Mouse (Mus musculus): ENCODE data around the gene Prdm2. TPM values are rescaled to one million over a fixed set of nuclear protein-coding genes. Genes with fewer than 3 reads are reported as not detected.
A peak's percentile ranks its signal among the peaks of the same experiment; 100 is the strongest.

Gene Prdm2
- polyA plus RNA-seq, 1 experiment = 25.9 TPM

GRCm38 (mm10) chr4:143161619-143162479, 50.9 kb downstream of the Prdm2 start:
- Histone ChIP-seq H3K4me3 (ENCODE audit: insufficient read depth, low read length) (peak overlapping the region; percentile 87), H3K27ac (ENCODE audit: insufficient read depth, low read depth, low read length) (peak overlapping the region; percentile 92), H3K4me1 (ENCODE audit: control insufficient read depth, insufficient read depth, low read length) (peaks cover 29% of the 10 kb centered on the region)
- TF ChIP-seq POLR2A (IDR thresholded peaks at IDR 0.05; ENCODE audit: borderline replicate concordance, low read depth, low read length) = peak; percentile 93
- TF ChIP-seq CTCF (IDR thresholded peaks at IDR 0.05; ENCODE audit: low read depth, low read length) = no peak

GRCm38 (mm10) chr4:143160826-143161225, 52.0 kb downstream of the Prdm2 start:
- peaks cover 36% of the 10 kb centered on the region for H3K4me1 ChIP-seq (ENCODE audit: control insufficient read depth, insufficient read depth, low read length)

GRCm38 (mm10) chr4:143159336-143159735, 53.5 kb downstream of the Prdm2 start:
- peaks cover 49% of the 10 kb centered on the region for H3K4me1 ChIP-seq (ENCODE audit: control insufficient read depth, insufficient read depth, low read length)

More at GRCm38 (mm10) chr4:143160826-143161225, 52.0 kb downstream of the Prdm2 start:
- TF ChIP-seq CTCF (IDR thresholded peaks at IDR 0.05; ENCODE audit: low read depth, low read length) (no peak), POLR2A (IDR thresholded peaks at IDR 0.05; ENCODE audit: borderline replicate concordance, low read depth, low read length) (no peak)
- no peak overlapping the region; the same call in 1 of the 2 replicates for H3K27ac ChIP-seq (ENCODE audit: insufficient read depth, low read depth, low read length)
- H3K4me3 ChIP-seq (ENCODE audit: insufficient read depth, low read length) = peak overlapping the region; percentile 87

GRCm38 (mm10) chr4:143155871-143156270, 56.9 kb downstream of the Prdm2 start:
- TF ChIP-seq POLR2A (IDR thresholded peaks at IDR 0.05; ENCODE audit: borderline replicate concordance, low read depth, low read length) = no peak
- no peak for TF ChIP-seq CTCF (IDR thresholded peaks at IDR 0.05; ENCODE audit: low read depth, low read length)
- Histone ChIP-seq H3K4me3 (ENCODE audit: insufficient read depth, low read length) (no peak overlapping the region), H3K4me1 (ENCODE audit: control insufficient read depth, insufficient read depth, low read length) (peaks cover 47% of the 10 kb centered on the region), H3K27ac (ENCODE audit: insufficient read depth, low read depth, low read length) (no peak overlapping the region)

More at GRCm38 (mm10) chr4:143159336-143159735, 53.5 kb downstream of the Prdm2 start:
- H3K4me3 ChIP-seq (ENCODE audit: insufficient read depth, low read length) = no peak overlapping the region; the same call in 1 of the 2 replicates
- no peak overlapping the region for H3K27ac ChIP-seq (ENCODE audit: insufficient read depth, low read depth, low read length)
- TF ChIP-seq CTCF (IDR thresholded peaks at IDR 0.05; ENCODE audit: low read depth, low read length) (no peak), POLR2A (IDR thresholded peaks at IDR 0.05; ENCODE audit: borderline replicate concordance, low read depth, low read length) (no peak)

GRCm38 (mm10) chr4:143155036-143155435, 57.8 kb downstream of the Prdm2 start:
- Histone ChIP-seq H3K4me1 (ENCODE audit: control insufficient read depth, insufficient read depth, low read length) (peaks cover 49% of the 10 kb centered on the region), H3K4me3 (ENCODE audit: insufficient read depth, low read length) (no peak overlapping the region), H3K27ac (ENCODE audit: insufficient read depth, low read depth, low read length) (peak overlapping the region; percentile 2; the same call in 1 of the 2 replicates)
- TF ChIP-seq CTCF (IDR thresholded peaks at IDR 0.05; ENCODE audit: low read depth, low read length) = no peak
- no peak for TF ChIP-seq POLR2A (IDR thresholded peaks at IDR 0.05; ENCODE audit: borderline replicate concordance, low read depth, low read length)

- Histone ChIP-seq H3K27ac (ENCODE audit: insufficient read depth, low read depth, low read length) (0 out of 2 replicates have a peak overlapping the region, but pooled peaks have one; percentile 20), H3K4me3 (ENCODE audit: insufficient read depth, low read length) (no peak overlapping the region), H3K4me1 (ENCODE audit: control insufficient read depth, insufficient read depth, low read length) (peaks cover 47% of the 10 kb centered on the region)
- TF ChIP-seq CTCF (IDR thresholded peaks at IDR 0.05; ENCODE audit: low read depth, low read length) (no peak), POLR2A (IDR thresholded peaks at IDR 0.05; ENCODE audit: borderline replicate concordance, low read depth, low read length) (no peak)
Observed at GRCm38 (mm10) chr4:143154571-143154970, 58.2 kb downstream of the Prdm2 start.

GRCm38 (mm10) chr4:143152634-143153033, 60.2 kb downstream of the Prdm2 start:
- no peak for TF ChIP-seq CTCF (IDR thresholded peaks at IDR 0.05; ENCODE audit: low read depth, low read length)
- no peak for TF ChIP-seq POLR2A (IDR thresholded peaks at IDR 0.05; ENCODE audit: borderline replicate concordance, low read depth, low read length)
- Histone ChIP-seq H3K27ac (ENCODE audit: insufficient read depth, low read depth, low read length) (no peak overlapping the region), H3K4me1 (ENCODE audit: control insufficient read depth, insufficient read depth, low read length) (peaks cover 34% of the 10 kb centered on the region), H3K4me3 (ENCODE audit: insufficient read depth, low read length) (no peak overlapping the region)

- Histone ChIP-seq H3K27ac (ENCODE audit: insufficient read depth, low read depth, low read length) (no peak overlapping the region), H3K4me1 (ENCODE audit: control insufficient read depth, insufficient read depth, low read length) (peaks cover 33% of the 10 kb centered on the region), H3K4me3 (ENCODE audit: insufficient read depth, low read length) (no peak overlapping the region)
- TF ChIP-seq POLR2A (IDR thresholded peaks at IDR 0.05; ENCODE audit: borderline replicate concordance, low read depth, low read length) (no peak), CTCF (IDR thresholded peaks at IDR 0.05; ENCODE audit: low read depth, low read length) (0 out of 2 replicates have a peak, but pooled peaks have one; percentile 13)
Observed at GRCm38 (mm10) chr4:143151267-143151666, 61.5 kb downstream of the Prdm2 start.

GRCm38 (mm10) chr4:143147666-143148065, 65.1 kb downstream of the Prdm2 start:
- Histone ChIP-seq H3K4me1 (ENCODE audit: control insufficient read depth, insufficient read depth, low read length) (peaks cover 39% of the 10 kb centered on the region), H3K27ac (ENCODE audit: insufficient read depth, low read depth, low read length) (no peak overlapping the region), H3K4me3 (ENCODE audit: insufficient read depth, low read length) (no peak overlapping the region)
- TF ChIP-seq POLR2A (IDR thresholded peaks at IDR 0.05; ENCODE audit: borderline replicate concordance, low read depth, low read length) = no peak
- TF ChIP-seq CTCF (IDR thresholded peaks at IDR 0.05; ENCODE audit: low read depth, low read length) = no peak

- no peak for TF ChIP-seq CTCF (IDR thresholded peaks at IDR 0.05; ENCODE audit: low read depth, low read length)
- TF ChIP-seq POLR2A (IDR thresholded peaks at IDR 0.05; ENCODE audit: borderline replicate concordance, low read depth, low read length) = no peak
- H3K27ac ChIP-seq (ENCODE audit: insufficient read depth, low read depth, low read length) = no peak overlapping the region
- peaks cover 42% of the 10 kb centered on the region for H3K4me1 ChIP-seq (ENCODE audit: control insufficient read depth, insufficient read depth, low read length)
- H3K4me3 ChIP-seq (ENCODE audit: insufficient read depth, low read length) = no peak overlapping the region
Observed at GRCm38 (mm10) chr4:143143615-143144014, 69.2 kb downstream of the Prdm2 start.
